Mouse (Mus musculus): ENCODE data around the gene Gm12216.

GRCm38 (mm10) chr11:53900991-53901390, 41.9 kb upstream of the Gm12216 start:
- TF ChIP-seq POLR2A (IDR thresholded peaks at IDR 0.05; ENCODE audit: extremely low read depth, insufficient read depth, low read length) = no peak
- TF ChIP-seq CTCF (IDR thresholded peaks at IDR 0.05; ENCODE audit: extremely low read depth, insufficient read depth, low read length) = no peak
